Mouse (Mus musculus): ENCODE measurements around the gene Nsd1. TPM values are rescaled to one million over a fixed set of nuclear protein-coding genes. Genes with fewer than 3 reads are reported as not detected.
A peak's percentile ranks its signal among the peaks of the same experiment; 100 is the strongest.

Nsd1 gene
- polyA plus RNA-seq (2015; fragmentation: Nextera tagmentation; extraction: Ambion mirVana) = 49.6 and 58.6 TPM in 2 replicates

GRCm38 (mm10) chr13:55209649-55210192, at the start of gene Nsd1:
Gene Nsd1, plus strand, starts transcription at chr13:55209782.
- WGBS = 26% methylated on average over 31 of the region's 31 CpGs
- Histone ChIP-seq H3K36me3 (ENCODE audit: insufficient read depth, low read length) (peaks cover 15% of the 10 kb centered on the region; the same call in 1 of the 2 replicates), H3K9me3 (ENCODE audit: low read length) (no peaks in the 10 kb centered on the region), H3K27ac (ENCODE audit: low read length) (peak within 1 kb of the TSS; percentile 99), H3K4me3 (ENCODE audit: low read length) (peak within 1 kb of the TSS; percentile 86), H3K4me1 (ENCODE audit: insufficient read depth, low read length) (peaks cover 30% of the 10 kb centered on the region), H3K9ac (replicated peaks; ENCODE audit: low read length) (peak within 1 kb of the TSS; percentile 97), H3K27me3 (ENCODE audit: insufficient read depth, low read length) (no peaks in the 10 kb centered on the region), H3K4me2 (replicated peaks; ENCODE audit: low read depth, low read length) (peak within 1 kb of the TSS; percentile 86)
- peak; percentile 24; the same call in 1 of the 2 replicates for ATAC-seq (ENCODE audit: low FRiP score, low TSS enrichment)

DNA sequence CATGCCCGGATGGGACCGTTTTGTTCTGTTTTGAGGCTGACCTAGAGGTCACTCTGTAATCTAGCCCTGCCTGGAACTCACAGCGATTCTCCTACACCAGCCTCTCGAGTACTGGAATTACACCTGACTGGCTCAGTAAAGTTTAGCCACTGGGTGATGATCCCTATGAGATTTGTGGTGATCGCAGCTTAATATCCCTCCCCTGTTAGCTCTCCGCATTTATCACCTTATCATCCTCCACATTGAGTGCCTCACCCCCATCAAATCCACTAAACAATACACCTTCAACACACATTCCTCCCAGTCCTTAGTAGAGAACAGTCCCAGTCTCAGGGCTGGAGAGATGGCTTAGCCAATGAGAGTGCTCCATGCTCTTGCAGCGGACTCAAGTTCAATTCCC, 47.2 kb upstream of the Nsd1 start:
- Histone ChIP-seq H3K27me3 (ENCODE audit: insufficient read depth, low read length) (no peaks in the 10 kb centered on the region), H3K9ac (replicated peaks; ENCODE audit: low read length) (no peak overlapping the region), H3K27ac (ENCODE audit: low read length) (no peak overlapping the region), H3K36me3 (ENCODE audit: insufficient read depth, low read length) (peaks cover 29% of the 10 kb centered on the region; the same call in 1 of the 2 replicates), H3K4me1 (ENCODE audit: insufficient read depth, low read length) (no peaks in the 10 kb centered on the region), H3K4me2 (replicated peaks; ENCODE audit: low read depth, low read length) (no peak overlapping the region), H3K9me3 (ENCODE audit: low read length) (no peaks in the 10 kb centered on the region), H3K4me3 (ENCODE audit: low read length) (no peak overlapping the region)
- WGBS = 50% methylated on average over 7 of the region's 7 CpGs
- no peak for ATAC-seq (ENCODE audit: low FRiP score, low TSS enrichment)

GRCm38 (mm10) chr13:55163553-55163952, 46.0 kb upstream of the Nsd1 start:
- Histone ChIP-seq H3K9ac (replicated peaks; ENCODE audit: low read length) (no peak overlapping the region), H3K9me3 (ENCODE audit: low read length) (no peaks in the 10 kb centered on the region), H3K27me3 (ENCODE audit: insufficient read depth, low read length) (no peaks in the 10 kb centered on the region), H3K4me3 (ENCODE audit: low read length) (no peak overlapping the region), H3K36me3 (ENCODE audit: insufficient read depth, low read length) (peaks cover 29% of the 10 kb centered on the region; the same call in 1 of the 2 replicates), H3K4me2 (replicated peaks; ENCODE audit: low read depth, low read length) (no peak overlapping the region), H3K4me1 (ENCODE audit: insufficient read depth, low read length) (peaks cover 10% of the 10 kb centered on the region), H3K27ac (ENCODE audit: low read length) (no peak overlapping the region)
- ATAC-seq (ENCODE audit: low FRiP score, low TSS enrichment) = 0 out of 2 replicates have a peak, but pooled peaks have one; percentile 17
- WGBS = 50% methylated on average over 5 of the region's 5 CpGs

DNA sequence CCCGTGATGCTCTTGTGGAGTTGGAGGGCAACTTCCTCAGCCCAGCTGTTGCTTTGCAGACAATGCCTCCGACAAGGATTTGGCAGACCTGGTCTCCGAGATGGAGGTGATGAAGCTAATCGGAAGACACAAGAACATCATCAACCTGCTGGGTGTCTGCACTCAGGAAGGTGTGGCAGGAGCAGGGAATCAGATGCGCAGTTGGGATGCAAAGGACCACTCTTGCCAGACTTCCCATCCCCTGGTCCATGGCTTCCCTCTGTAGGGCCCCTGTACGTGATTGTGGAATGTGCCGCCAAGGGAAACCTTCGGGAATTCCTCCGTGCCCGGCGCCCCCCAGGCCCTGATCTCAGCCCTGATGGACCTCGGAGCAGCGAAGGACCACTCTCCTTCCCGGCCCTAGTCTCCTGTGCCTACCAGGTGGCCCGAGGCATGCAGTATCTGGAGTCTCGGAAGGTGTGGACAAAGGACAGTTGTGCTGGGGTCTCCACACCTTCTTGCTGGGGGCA, 43.7 kb upstream of the Nsd1 start:
- Histone ChIP-seq H3K9me3 (ENCODE audit: low read length) (no peaks in the 10 kb centered on the region), H3K9ac (replicated peaks; ENCODE audit: low read length) (no peak overlapping the region), H3K4me2 (replicated peaks; ENCODE audit: low read depth, low read length) (no peak overlapping the region), H3K27me3 (ENCODE audit: insufficient read depth, low read length) (no peaks in the 10 kb centered on the region), H3K36me3 (ENCODE audit: insufficient read depth, low read length) (peaks cover 17% of the 10 kb centered on the region; the same call in 1 of the 2 replicates), H3K4me3 (ENCODE audit: low read length) (no peak overlapping the region), H3K27ac (ENCODE audit: low read length) (no peak overlapping the region), H3K4me1 (ENCODE audit: insufficient read depth, low read length) (peaks cover 22% of the 10 kb centered on the region)
- no peak for ATAC-seq (ENCODE audit: low FRiP score, low TSS enrichment)
- WGBS = 90% methylated on average over 16 of the region's 16 CpGs

GRCm38 (mm10) chr13:55166806-55167725, 42.5 kb upstream of the Nsd1 start:
- no peak for ATAC-seq (ENCODE audit: low FRiP score, low TSS enrichment)
- WGBS = 83% methylated on average over 32 of the region's 32 CpGs
- Histone ChIP-seq H3K9ac (replicated peaks; ENCODE audit: low read length) (no peak overlapping the region), H3K36me3 (ENCODE audit: insufficient read depth, low read length) (0 out of 2 replicates have a peak, but pooled peaks cover 7% of the 10 kb centered on the region), H3K4me2 (replicated peaks; ENCODE audit: low read depth, low read length) (no peak overlapping the region), H3K4me1 (ENCODE audit: insufficient read depth, low read length) (peaks cover 33% of the 10 kb centered on the region), H3K9me3 (ENCODE audit: low read length) (no peaks in the 10 kb centered on the region), H3K4me3 (ENCODE audit: low read length) (no peak overlapping the region), H3K27me3 (ENCODE audit: insufficient read depth, low read length) (no peaks in the 10 kb centered on the region), H3K27ac (ENCODE audit: low read length) (no peak overlapping the region)

GRCm38 (mm10) chr13:55167798-55168197, 41.8 kb upstream of the Nsd1 start:
- no peak for ATAC-seq (ENCODE audit: low FRiP score, low TSS enrichment)
- H3K4me2 ChIP-seq (replicated peaks; ENCODE audit: low read depth, low read length) = no peak overlapping the region
- peak overlapping the region; percentile 74 for H3K27ac ChIP-seq (ENCODE audit: low read length)
- H3K9me3 ChIP-seq (ENCODE audit: low read length) = no peaks in the 10 kb centered on the region
- WGBS = 66% methylated on average over 11 of the region's 11 CpGs
- H3K4me3 ChIP-seq (ENCODE audit: low read length) = no peak overlapping the region
- H3K9ac ChIP-seq (replicated peaks; ENCODE audit: low read length) = no peak overlapping the region
- H3K27me3 ChIP-seq (ENCODE audit: insufficient read depth, low read length) = no peaks in the 10 kb centered on the region
- H3K4me1 ChIP-seq (ENCODE audit: insufficient read depth, low read length) = peaks cover 37% of the 10 kb centered on the region
- H3K36me3 ChIP-seq (ENCODE audit: insufficient read depth, low read length) = 0 out of 2 replicates have a peak, but pooled peaks cover 7% of the 10 kb centered on the region

GRCm38 (mm10) chr13:55168255-55168654, 41.3 kb upstream of the Nsd1 start:
- H3K4me1 ChIP-seq (ENCODE audit: insufficient read depth, low read length) = peaks cover 37% of the 10 kb centered on the region
- H3K9me3 ChIP-seq (ENCODE audit: low read length) = no peaks in the 10 kb centered on the region
- no peaks in the 10 kb centered on the region for H3K27me3 ChIP-seq (ENCODE audit: insufficient read depth, low read length)
- no peak overlapping the region for H3K4me2 ChIP-seq (replicated peaks; ENCODE audit: low read depth, low read length)
- 0 out of 2 replicates have a peak, but pooled peaks cover 7% of the 10 kb centered on the region for H3K36me3 ChIP-seq (ENCODE audit: insufficient read depth, low read length)
- no peak for ATAC-seq (ENCODE audit: low FRiP score, low TSS enrichment)
- H3K27ac ChIP-seq (ENCODE audit: low read length) = peak overlapping the region; percentile 74
- H3K4me3 ChIP-seq (ENCODE audit: low read length) = no peak overlapping the region
- 78% methylated on average over 5 of the region's 5 CpGs for WGBS
- no peak overlapping the region for H3K9ac ChIP-seq (replicated peaks; ENCODE audit: low read length)

DNA sequence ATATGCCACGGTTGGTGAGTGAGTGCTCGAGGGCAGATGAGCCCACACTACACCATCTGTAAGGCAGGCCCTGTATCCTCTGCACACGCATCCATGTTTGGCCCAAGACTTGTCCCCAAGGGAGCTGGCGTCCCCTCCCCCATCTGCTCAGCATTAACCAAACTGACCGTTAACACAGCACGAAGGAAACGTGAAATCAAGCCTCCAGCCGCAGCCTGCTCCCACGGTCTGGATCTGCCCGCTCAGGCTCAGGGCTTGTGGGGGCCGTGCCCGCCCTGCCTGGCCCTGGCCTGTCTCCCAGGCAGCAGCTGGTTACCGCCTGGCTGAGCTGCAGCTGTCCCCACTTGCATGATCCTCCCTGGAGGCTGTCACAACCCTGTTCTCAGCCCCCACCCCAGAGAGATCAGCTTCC, 40.6 kb upstream of the Nsd1 start:
- Histone ChIP-seq H3K4me1 (ENCODE audit: insufficient read depth, low read length) (peaks cover 37% of the 10 kb centered on the region), H3K9ac (replicated peaks; ENCODE audit: low read length) (no peak overlapping the region), H3K9me3 (ENCODE audit: low read length) (no peaks in the 10 kb centered on the region), H3K4me2 (replicated peaks; ENCODE audit: low read depth, low read length) (no peak overlapping the region), H3K27me3 (ENCODE audit: insufficient read depth, low read length) (no peaks in the 10 kb centered on the region), H3K36me3 (ENCODE audit: insufficient read depth, low read length) (0 out of 2 replicates have a peak, but pooled peaks cover 7% of the 10 kb centered on the region), H3K27ac (ENCODE audit: low read length) (peak overlapping the region; percentile 74), H3K4me3 (ENCODE audit: low read length) (no peak overlapping the region)
- whole genome bisulfite sequencing = 25% methylated on average over 13 of the region's 13 CpGs
- ATAC-seq (ENCODE audit: low FRiP score, low TSS enrichment) = peak; percentile 93

- ATAC-seq (ENCODE audit: low FRiP score, low TSS enrichment) = peak; percentile 36; the same call in 1 of the 2 replicates
- H3K4me1 ChIP-seq (ENCODE audit: insufficient read depth, low read length) = peaks cover 37% of the 10 kb centered on the region
- 11% methylated on average over 26 of the region's 26 CpGs for WGBS
- H3K9me3 ChIP-seq (ENCODE audit: low read length) = no peaks in the 10 kb centered on the region
- peak overlapping the region; percentile 50 for H3K4me2 ChIP-seq (replicated peaks; ENCODE audit: low read depth, low read length)
- H3K4me3 ChIP-seq (ENCODE audit: low read length) = peak overlapping the region; percentile 21; the same call in 1 of the 2 replicates
- H3K27me3 ChIP-seq (ENCODE audit: insufficient read depth, low read length) = no peaks in the 10 kb centered on the region
- H3K36me3 ChIP-seq (ENCODE audit: insufficient read depth, low read length) = 0 out of 2 replicates have a peak, but pooled peaks cover 2% of the 10 kb centered on the region
- peak overlapping the region; percentile 80 for H3K27ac ChIP-seq (ENCODE audit: low read length)
- H3K9ac ChIP-seq (replicated peaks; ENCODE audit: low read length) = peak overlapping the region; percentile 41; the same call in 1 of the 2 replicates
Measured at GRCm38 (mm10) chr13:55171517-55172335, 37.9 kb upstream of the Nsd1 start.
